Mouse (Mus musculus) fat pad, adult 2 months (tissue): ENCODE measurements at regions not wholly inside any gene's neighbourhood (a gene's known extent, or its start where the extent isn't known, plus 50 kb on each side); places are given as distances from the start of the nearest gene placed in this dataset.

Experiments used
- DNase-seq: peaks from one replicate; pipeline ENCODE4 v3.0.0-alpha.2; 2011; ENCODE audit warnings: low read depth, low spot score; ENCODE audit errors: extremely low read depth

- no peak for DNase-seq
Observed at GRCm38 (mm10) chr15:67471283-67471682, 970.6 kb upstream of the Lrrc6 start.

- no peak for DNase-seq
Observed at GRCm38 (mm10) chr15:67470036-67470435, 969.3 kb upstream of the Lrrc6 start.

- DNase-seq: no peak
Observed at GRCm38 (mm10) chr15:67467404-67468345, 967.0 kb upstream of the Lrrc6 start.

- no peak for DNase-seq
Observed at GRCm38 (mm10) chr15:67462863-67463262, 962.2 kb upstream of the Lrrc6 start.

- DNase-seq: no peak
Observed at GRCm38 (mm10) chr15:67460384-67460783, 959.7 kb upstream of the Lrrc6 start.

- no peak for DNase-seq
Observed at GRCm38 (mm10) chr15:67434284-67434683, 933.6 kb upstream of the Lrrc6 start.

GRCm38 (mm10) chr15:67423922-67424321, 923.2 kb upstream of the Lrrc6 start:
- peak; percentile 4 for DNase-seq

GRCm38 (mm10) chr15:67422277-67422953, 921.7 kb upstream of the Lrrc6 start:
- no peak for DNase-seq

- DNase-seq: no peak
Observed at GRCm38 (mm10) chr15:67420776-67421175, 920.1 kb upstream of the Lrrc6 start.

- no peak for DNase-seq
Observed at GRCm38 (mm10) chr15:67419733-67420132, 919.0 kb upstream of the Lrrc6 start.

GRCm38 (mm10) chr15:67417742-67418163, 917.0 kb upstream of the Lrrc6 start:
- DNase-seq: no peak

GRCm38 (mm10) chr15:67415840-67416239, 915.1 kb upstream of the Lrrc6 start:
- DNase-seq: no peak

GRCm38 (mm10) chr15:67414371-67414930, 913.7 kb upstream of the Lrrc6 start:
- DNase-seq: no peak

GRCm38 (mm10) chr15:67413581-67413980, 912.9 kb upstream of the Lrrc6 start:
- no peak for DNase-seq

- no peak for DNase-seq
Observed at GRCm38 (mm10) chr15:67412394-67412793, 911.7 kb upstream of the Lrrc6 start.

- no peak for DNase-seq
Observed at GRCm38 (mm10) chr15:67411657-67412056, 910.9 kb upstream of the Lrrc6 start.

GRCm38 (mm10) chr15:67410012-67410411, 909.3 kb upstream of the Lrrc6 start:
- peak; percentile 13 for DNase-seq

- DNase-seq: no peak
Observed at GRCm38 (mm10) chr15:67408871-67409559, 908.3 kb upstream of the Lrrc6 start.

GRCm38 (mm10) chr15:67407244-67407643, 906.5 kb upstream of the Lrrc6 start:
- no peak for DNase-seq

GRCm38 (mm10) chr15:67405523-67405922, 904.8 kb upstream of the Lrrc6 start:
- peak; percentile 8 for DNase-seq

- no peak for DNase-seq
Observed at GRCm38 (mm10) chr15:67405011-67405410, 904.3 kb upstream of the Lrrc6 start.
